Mouse (Mus musculus) lung, postnatal 0 days (tissue): ENCODE data around the gene Ccdc57. TPM values are rescaled to one million over a fixed set of nuclear protein-coding genes. Genes with fewer than 3 reads are reported as not detected.

ENCODE experiments used
- ATAC-seq: fragments of 200-750 bp; cut with Nextera tagmentation; 2 replicates; pipeline ENCODE4 v1.8.0; 2017; ENCODE audit warnings: moderate library complexity
- DNase-seq: peaks from one replicate; pipeline ENCODE4 v3.0.0-alpha.2; 2016; ENCODE audit warnings: low spot score
- H3K27ac ChIP-seq: fragments of 300-500 bp; sonication (generic); 2 replicates; pipeline ENCODE4 v1.5.1; 2014; ENCODE audit warnings: antibody characterized with exemption, mild to moderate bottlenecking, low read length, mixed read lengths
- H3K27me3 ChIP-seq: fragments of 300-500 bp; sonication (generic); replicated peaks from 2 replicates; pipeline ENCODE4 v1.6.1; 2014; ENCODE audit warnings: low read length, mixed read lengths; ENCODE audit not compliant: insufficient read depth
- H3K36me3 ChIP-seq: fragments of 300-500 bp; sonication (generic); 2 replicates; pipeline ENCODE4 v1.6.1; 2014; ENCODE audit warnings: low read length, mixed read lengths; ENCODE audit not compliant: insufficient read depth
- H3K4me1 ChIP-seq: fragments of 300-500 bp; sonication (generic); 2 replicates; pipeline ENCODE4 v1.6.1; 2014; ENCODE audit warnings: antibody characterized with exemption, low read depth, low read length, mixed read lengths; ENCODE audit not compliant: insufficient read depth
- H3K4me2 ChIP-seq: fragments of 300-500 bp; sonication (generic); replicated peaks from 2 replicates; pipeline ENCODE4 v1.6.1; 2014; ENCODE audit warnings: low read depth, mild to moderate bottlenecking, low read length, moderate library complexity, mixed read lengths
- H3K4me3 ChIP-seq: fragments of 300-500 bp; sonication (generic); 2 replicates; pipeline ENCODE4 v1.5.1; 2014; ENCODE audit warnings: low read depth, low read length
- H3K9ac ChIP-seq: fragments of 300-500 bp; sonication (generic); replicated peaks from 2 replicates; pipeline ENCODE4 v1.6.1; 2014; ENCODE audit warnings: low read depth, mild to moderate bottlenecking
- H3K9me3 ChIP-seq: fragments of 300-500 bp; sonication (generic); 2 replicates; pipeline ENCODE4 v1.6.1; 2016; ENCODE audit warnings: low read length, mixed read lengths
- CTCF ChIP-seq: IDR thresholded peaks from 2 replicates; pipeline ENCODE4 v1.5.1; 2016; ENCODE audit warnings: antibody characterized with exemption, mild to moderate bottlenecking
- EP300 ChIP-seq: IDR thresholded peaks from 2 replicates; pipeline ENCODE4 v1.6.1; 2016; ENCODE audit warnings: antibody characterized with exemption, mild to moderate bottlenecking, control low read depth
- WGBS: fragments of 180-500 bp; shearing (Covaris S2); extraction: QIAGEN DNeasy Blood & Tissue Kit; methylation state at CpG from one replicate; pipeline ENCODE4 v1.1.7; 2014; 5-methylcytosine and 5-hydroxymethylcytosine counted together
- polyA plus RNA-seq: library from polyadenylated mRNA; unstranded; fragments of >200 nt; fragmentation: Nextera tagmentation; extraction: Ambion mirVana; gene quantifications from 2 replicates; pipeline ENCODE4 v1.2.1, GENCODE M21; 2015

Ccdc57 gene
- polyA plus RNA-seq, 1 experiment from 2014 or later: 3.7 TPM

DNA sequence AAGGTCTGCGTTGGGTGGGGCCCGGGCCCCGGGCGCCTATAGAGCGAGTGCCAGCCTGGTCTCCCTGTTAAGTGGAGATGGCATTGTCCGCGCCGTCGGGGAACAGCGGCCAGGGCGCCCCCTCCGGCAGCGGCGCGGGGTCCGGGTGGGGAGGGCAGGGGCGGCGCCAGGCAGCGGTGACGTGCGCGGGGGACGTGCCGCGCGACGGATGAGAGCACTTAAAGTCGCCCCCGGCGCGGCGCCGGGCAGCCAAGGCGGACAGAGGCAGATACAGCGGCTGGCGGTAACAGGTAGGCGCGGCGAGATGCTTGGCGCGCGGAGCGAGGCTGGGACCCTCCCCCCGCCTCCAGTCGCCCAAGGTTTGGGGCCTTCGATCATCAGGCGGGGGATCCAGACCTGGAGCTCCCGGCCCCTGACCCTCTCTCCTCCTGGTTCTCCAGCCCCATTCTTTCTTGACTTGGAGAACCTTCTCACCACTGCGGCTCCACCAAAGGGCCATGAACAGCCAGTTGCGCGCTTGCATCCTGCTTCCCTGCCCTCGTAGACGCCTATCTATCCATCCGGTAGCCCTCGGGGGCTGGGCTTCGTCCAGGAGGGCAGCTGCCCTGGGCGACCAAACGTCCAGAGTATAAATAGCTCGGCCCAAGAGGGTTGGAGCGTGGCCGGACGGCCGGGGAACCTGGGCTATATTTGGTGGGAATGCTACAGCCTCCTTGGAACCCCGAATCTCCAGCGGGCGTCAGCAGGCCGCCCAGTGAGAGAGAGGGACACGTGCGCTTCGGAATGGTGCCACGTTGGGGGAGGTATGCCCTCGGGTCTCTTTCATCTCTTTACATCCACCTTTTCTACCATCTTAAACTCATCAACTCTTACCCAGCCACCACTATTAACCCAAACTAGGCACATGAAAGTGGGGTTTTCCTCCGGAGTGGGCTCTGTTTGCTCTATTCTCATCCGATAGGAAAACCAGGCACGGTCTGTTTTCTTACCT, 16.5 kb upstream of the Ccdc57 start:
- TF ChIP-seq CTCF: peak; percentile 33; the same call in 1 of the 2 replicates
- no peak for TF ChIP-seq EP300
- H3K27me3 ChIP-seq: no peaks in the 10 kb centered on the region
- DNase-seq: peak; percentile 55
- 6% methylated on average over 70 of the region's 75 CpGs for whole genome bisulfite sequencing
- H3K4me3 ChIP-seq: peak overlapping the region; percentile 45
- no peak overlapping the region; the same call in 1 of the 2 replicates for H3K27ac ChIP-seq
- no peaks in the 10 kb centered on the region for H3K9me3 ChIP-seq
- H3K9ac ChIP-seq: 0 out of 2 replicates have a peak overlapping the region, but pooled peaks have one; percentile 29
- H3K36me3 ChIP-seq: no peaks in the 10 kb centered on the region
- peak; percentile 57 for ATAC-seq
- peak overlapping the region; percentile 73 for H3K4me2 ChIP-seq
- H3K4me1 ChIP-seq: peaks cover 25% of the 10 kb centered on the region

DNA sequence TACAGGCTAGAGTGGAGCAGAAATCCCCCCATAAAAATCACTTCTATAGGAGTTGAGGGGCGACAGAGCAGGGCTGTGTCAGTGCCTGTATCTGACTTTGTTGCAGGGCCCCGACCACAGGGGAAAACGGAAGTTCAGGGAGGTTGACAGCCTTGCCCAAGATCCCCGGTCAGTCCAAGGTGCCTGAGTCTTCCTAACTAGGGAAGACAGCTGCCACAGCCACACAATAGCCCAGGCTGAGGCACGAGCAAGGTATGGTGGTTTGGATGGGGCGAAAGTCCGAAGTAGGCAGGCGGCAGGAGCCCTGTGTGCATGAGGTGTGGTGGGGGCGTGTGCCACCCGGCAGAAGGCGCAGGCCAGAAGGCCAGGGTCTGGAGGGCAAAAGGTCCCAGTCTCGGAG, 15.7 kb upstream of the Ccdc57 start, which contains the start of gene Slc16a3:
Gene Slc16a3, plus strand, starts transcription at position 153 of the 400 bp plus-strand sequence.
- DNase-seq (peak; percentile 31), ATAC-seq (0 out of 2 replicates have a peak, but pooled peaks have one; percentile 14)
- H3K27me3 ChIP-seq: no peaks in the 10 kb centered on the region
- 22% methylated on average over 12 of the region's 12 CpGs for WGBS
- H3K36me3 ChIP-seq: no peaks in the 10 kb centered on the region
- TF ChIP-seq EP300 (no peak), CTCF (no peak)
- peak within 1 kb of the TSS; percentile 29; the same call in 1 of the 2 replicates for H3K9ac ChIP-seq
- H3K4me3 ChIP-seq: peak within 1 kb of the TSS; percentile 45
- peak within 1 kb of the TSS; percentile 73 for H3K4me2 ChIP-seq
- H3K27ac ChIP-seq: no peak within 1 kb of the TSS; the same call in 1 of the 2 replicates
- peaks cover 25% of the 10 kb centered on the region for H3K4me1 ChIP-seq
- no peaks in the 10 kb centered on the region for H3K9me3 ChIP-seq

DNA sequence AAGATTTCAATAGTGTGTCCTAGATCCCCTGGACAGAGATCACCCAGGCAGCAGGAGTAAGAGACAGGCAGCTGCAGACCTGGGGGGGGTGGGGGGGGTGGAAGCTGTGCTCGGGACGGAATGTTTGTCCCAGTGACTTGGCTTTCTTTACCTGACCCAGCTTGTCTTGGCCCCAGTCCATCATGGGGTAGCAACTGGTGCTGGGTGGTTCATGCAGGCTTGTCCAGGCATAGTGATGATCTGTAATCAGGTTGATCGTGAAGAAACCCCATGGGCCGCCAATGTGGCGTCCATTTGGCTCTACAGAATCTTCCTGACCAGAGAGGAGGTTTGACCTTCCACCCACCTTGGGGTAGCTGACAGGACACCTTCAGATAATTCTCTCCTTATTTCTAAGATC, 13.3 kb upstream of the Ccdc57 start:
- no peaks in the 10 kb centered on the region for H3K9me3 ChIP-seq
- no peaks in the 10 kb centered on the region for H3K36me3 ChIP-seq
- TF ChIP-seq EP300 (no peak), CTCF (no peak)
- H3K27me3 ChIP-seq: no peaks in the 10 kb centered on the region
- H3K4me3 ChIP-seq: no peak overlapping the region
- no peak for DNase-seq
- no peak for ATAC-seq
- no peak overlapping the region for H3K4me2 ChIP-seq
- H3K27ac ChIP-seq: no peak overlapping the region
- no peak overlapping the region for H3K9ac ChIP-seq
- H3K4me1 ChIP-seq: peaks cover 22% of the 10 kb centered on the region
- 80% methylated on average over 5 of the region's 5 CpGs for WGBS

DNA sequence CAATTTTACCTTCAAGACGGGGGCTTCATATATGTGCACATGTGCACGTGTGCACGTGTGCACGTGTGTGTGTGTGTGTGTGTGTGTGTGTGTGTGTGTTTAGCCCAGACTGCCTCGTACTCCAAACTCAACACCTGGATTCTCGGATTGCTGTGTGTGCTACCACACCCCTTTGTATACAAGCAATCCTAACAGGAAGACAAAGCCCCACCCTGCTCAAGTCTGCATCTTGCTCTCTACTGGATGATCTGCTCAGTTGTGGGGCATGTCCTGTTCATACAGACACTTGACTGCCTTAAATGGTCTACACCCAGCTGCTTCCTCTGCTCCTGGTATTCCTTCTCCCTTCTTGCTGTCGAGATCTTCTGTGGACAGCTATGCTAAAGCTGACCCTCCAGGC, 12.6 kb upstream of the Ccdc57 start:
- ATAC-seq: no peak
- Histone ChIP-seq H3K4me2 (no peak overlapping the region), H3K27ac (no peak overlapping the region), H3K36me3 (no peaks in the 10 kb centered on the region), H3K27me3 (no peaks in the 10 kb centered on the region), H3K9ac (no peak overlapping the region), H3K4me1 (peaks cover 19% of the 10 kb centered on the region), H3K4me3 (no peak overlapping the region), H3K9me3 (no peaks in the 10 kb centered on the region)
- no peak for DNase-seq
- no peak for TF ChIP-seq CTCF
- no peak for TF ChIP-seq EP300
- 78% methylated on average over 7 of the region's 7 CpGs for WGBS

DNA sequence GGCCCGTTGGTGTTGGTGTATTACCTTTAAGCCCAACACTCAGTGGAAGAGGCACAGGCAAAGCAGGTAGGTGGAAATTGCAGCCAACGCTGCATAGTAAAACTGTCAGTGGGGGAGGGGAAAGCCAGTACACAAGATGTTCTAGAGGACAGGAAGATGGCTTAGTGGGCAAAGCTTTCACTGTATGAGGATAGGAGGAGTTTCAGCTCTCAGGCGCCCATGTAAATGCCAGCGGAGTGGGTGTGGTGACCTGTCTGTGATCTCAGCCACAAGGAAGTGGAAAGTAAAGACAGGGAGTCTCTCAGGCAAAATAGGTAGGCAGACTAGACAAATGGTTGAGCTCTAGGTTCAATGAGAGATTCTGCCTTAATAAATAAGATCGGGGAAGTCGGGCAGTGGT, 8.3 kb upstream of the Ccdc57 start:
- Histone ChIP-seq H3K27me3 (no peaks in the 10 kb centered on the region), H3K4me3 (no peak overlapping the region), H3K27ac (no peak overlapping the region), H3K4me1 (no peaks in the 10 kb centered on the region), H3K36me3 (no peaks in the 10 kb centered on the region), H3K9me3 (no peaks in the 10 kb centered on the region), H3K4me2 (no peak overlapping the region), H3K9ac (no peak overlapping the region)
- no peak for DNase-seq
- ATAC-seq: no peak
- TF ChIP-seq EP300 (no peak), CTCF (no peak)
- 78% methylated on average over 6 of the region's 6 CpGs for WGBS

DNA sequence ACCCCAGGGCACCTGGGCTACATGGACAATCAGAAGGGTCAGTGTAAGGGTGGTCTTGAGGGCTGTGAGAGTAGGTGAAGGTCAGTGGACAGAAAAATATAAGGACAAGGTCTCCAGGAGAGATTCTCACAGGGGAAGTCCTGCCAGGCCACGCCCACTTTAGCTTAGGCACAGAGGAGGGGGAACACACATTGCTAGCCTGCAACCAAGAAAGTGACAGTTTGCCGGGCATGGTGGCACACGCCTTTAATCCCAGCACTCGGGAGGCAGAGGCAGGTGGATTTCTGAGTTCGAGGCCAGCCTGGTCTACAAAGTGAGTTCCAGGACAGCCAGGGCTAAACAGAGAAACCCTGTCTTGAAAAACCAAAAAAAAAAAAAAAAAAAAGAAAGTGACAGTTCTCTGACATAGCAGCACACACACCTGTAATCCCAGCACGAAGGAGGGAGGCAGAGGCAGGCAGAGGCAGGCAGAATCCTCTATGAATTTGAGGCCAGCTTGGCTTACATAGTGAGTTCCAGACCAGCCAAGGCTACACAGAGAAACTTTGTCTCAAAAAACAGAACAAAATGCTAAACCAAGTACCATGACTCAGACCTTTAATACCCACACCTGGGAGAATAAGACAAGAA, 7.2 kb upstream of the Ccdc57 start:
- Histone ChIP-seq H3K9ac (no peak overlapping the region), H3K27ac (no peak overlapping the region), H3K4me2 (no peak overlapping the region), H3K36me3 (no peaks in the 10 kb centered on the region), H3K9me3 (no peaks in the 10 kb centered on the region), H3K4me1 (no peaks in the 10 kb centered on the region), H3K27me3 (no peaks in the 10 kb centered on the region), H3K4me3 (no peak overlapping the region)
- no peak for DNase-seq
- no peak for ATAC-seq
- TF ChIP-seq EP300 (no peak), CTCF (no peak)
- WGBS: 44% methylated on average over 5 of the region's 6 CpGs
